Mouse (Mus musculus) embryonic stem cell, embryonic (primary cell): ENCODE measurements around the gene Mitd1.

Experiments used
- CTCF ChIA-PET, 4 experiments: fragments of 300-600 bp in 2 of 4; fragments of 350-600 bp in 2 of 4; sonication (Branson Sonifier 250); formaldehyde crosslinking; loops; one replicate each; lab custom pipeline; 2022; ENCODE audit warnings: inconsistent platforms in 2 of 4; lab: Charles Lee
- POLR2A ChIA-PET, 4 experiments: fragments of 300-600 bp in 2 of 4; fragments of 350-600 bp in 2 of 4; sonication (Branson Sonifier 250); formaldehyde crosslinking; loops; one replicate each; lab custom pipeline; 2022; ENCODE audit warnings: antibody characterized with exemption in 4 of 4, inconsistent platforms in 1 of 4; lab: Charles Lee

Gene Mitd1

GRCm38 (mm10) chr1:37890025-37890652, at the start of gene Mitd1, which contains the start of gene Mrpl30:
Gene Mitd1, minus strand, starts transcription at chr1:37890411.
Gene Mrpl30, plus strand, starts transcription at chr1:37890477.
- CTCF ChIA-PET = interaction anchor here in 2 of 4 experiments (0.7 to 1.0 kb wide), 5 partner anchors 9 to 880 kb away, joined by 3 to 6 read pairs (median 4); no protein-coding TSS in a partner anchor

GRCm38 (mm10) chr1:37931806-37932205, 41.6 kb upstream of the Mitd1 start:
- ChIA-PET CTCF (interaction anchor here (0.6 to 3.8 kb wide), 29 partner anchors 8 to 857 kb away, joined by 3 to 20 read pairs (median 3); no protein-coding TSS in a partner anchor), POLR2A (interaction anchor here in 2 of 4 experiments (0.5 to 2.4 kb wide), 13 partner anchors 9 to 193 kb away, joined by 3 to 8 read pairs (median 3); partner anchors contain the start of gene Txndc9 (in 1 of the 2))

More at GRCm38 (mm10) chr1:37890025-37890652, at the start of gene Mitd1, which contains the start of gene Mrpl30:
- POLR2A ChIA-PET = interaction anchor here (0.7 to 4.1 kb wide), 28 partner anchors 8 to 906 kb away, joined by 3 to 29 read pairs (median 5); partner anchors contain the start of genes Coa5 (in 2 of the 4), Lipt1 (in 2 of the 4), Txndc9 (in 2 of the 4) and Unc50 (in 2 of the 4)

- CTCF ChIA-PET = no interaction called here
- POLR2A ChIA-PET = interaction anchor here in 2 of 4 experiments (1.4 to 2.0 kb wide), 3 partner anchors 36 to 70 kb away, joined by 3 to 7 read pairs (median 4); partner anchors contain the start of genes Mitd1 (in 1 of the 2) and Mrpl30 (in 1 of the 2)
Observed at GRCm38 (mm10) chr1:37925971-37926370, 35.8 kb upstream of the Mitd1 start.

GRCm38 (mm10) chr1:37922536-37922935, 32.3 kb upstream of the Mitd1 start:
- ChIA-PET POLR2A (interaction anchor here in 3 of 4 experiments (0.6 to 2.0 kb wide), 8 partner anchors 9 to 1506 kb away, joined by 3 to 5 read pairs (median 3); partner anchors contain the start of genes Mitd1 (in 1 of the 3), Mrpl30 (in 1 of the 3) and Rev1 (in 1 of the 3)), CTCF (interaction anchor here in 3 of 4 experiments (0.5 to 2.1 kb wide), 5 partner anchors 9 to 73 kb away, joined by 3 to 8 read pairs (median 5); no protein-coding TSS in a partner anchor)

GRCm38 (mm10) chr1:37918096-37918495, 27.9 kb upstream of the Mitd1 start:
- CTCF ChIA-PET = interaction anchor here in 1 of 4 experiments (0.6 kb wide), 1 partner anchor 1024 kb away, joined by 6 read pairs; no protein-coding TSS in a partner anchor
- POLR2A ChIA-PET = no interaction called here

- POLR2A ChIA-PET = no interaction called here
- CTCF ChIA-PET = no interaction called here
Observed at GRCm38 (mm10) chr1:37917666-37918065, 27.5 kb upstream of the Mitd1 start.

GRCm38 (mm10) chr1:37916393-37916792, 26.2 kb upstream of the Mitd1 start, which contains the start of gene Lyg2:
Gene Lyg2, minus strand, starts transcription at chr1:37916493.
- ChIA-PET POLR2A (interaction anchor here in 1 of 4 experiments (0.5 kb wide), 1 partner anchor 33 kb away, joined by 3 read pairs; no protein-coding TSS in a partner anchor), CTCF (interaction anchor here in 1 of 4 experiments (0.6 kb wide), 1 partner anchor 188 kb away, joined by 3 read pairs; no protein-coding TSS in a partner anchor)

- CTCF ChIA-PET = interaction anchor here in 1 of 4 experiments (1.0 kb wide), 1 partner anchor 9 kb away, joined by 4 read pairs; no protein-coding TSS in a partner anchor
- POLR2A ChIA-PET = interaction anchor here in 2 of 4 experiments (0.9 to 1.2 kb wide), 3 partner anchors 48 to 84 kb away, joined by 3 read pairs; no protein-coding TSS in a partner anchor
Observed at GRCm38 (mm10) chr1:37912751-37913150, 22.5 kb upstream of the Mitd1 start.

- ChIA-PET CTCF (interaction anchor here (0.6 to 2.5 kb wide), 31 partner anchors 9 to 884 kb away, joined by 3 to 21 read pairs (median 4); partner anchors contain the start of gene Mrpl30 (in 1 of the 4)), POLR2A (interaction anchor here in 3 of 4 experiments (0.5 to 4.0 kb wide), 5 partner anchors 12 to 164 kb away, joined by 3 to 29 read pairs (median 5); partner anchors contain the start of genes Mitd1 (in 2 of the 3) and Mrpl30 (in 2 of the 3))
Observed at GRCm38 (mm10) chr1:37903178-37903577, 13.0 kb upstream of the Mitd1 start.

GRCm38 (mm10) chr1:37900288-37900687, 10.1 kb upstream of the Mitd1 start:
- ChIA-PET CTCF (interaction anchor here in 3 of 4 experiments (0.7 to 1.4 kb wide), 5 partner anchors 9 to 141 kb away, joined by 3 to 4 read pairs (median 3); no protein-coding TSS in a partner anchor), POLR2A (interaction anchor here in 2 of 4 experiments (1.1 to 4.0 kb wide), 5 partner anchors 9 to 65 kb away, joined by 4 to 29 read pairs (median 4); partner anchors contain the start of genes Mitd1 (in 2 of the 2) and Mrpl30 (in 2 of the 2))

- CTCF ChIA-PET = interaction anchor here in 2 of 4 experiments (0.9 to 1.4 kb wide), 4 partner anchors 8 to 86 kb away, joined by 3 to 5 read pairs (median 4); partner anchors contain the start of genes Mitd1 (in 1 of the 2) and Mrpl30 (in 1 of the 2)
- POLR2A ChIA-PET = interaction anchor here in 3 of 4 experiments (0.6 to 4.0 kb wide), 6 partner anchors 9 to 382 kb away, joined by 4 to 29 read pairs (median 4); partner anchors contain the start of genes Mitd1 (in 2 of the 3) and Mrpl30 (in 2 of the 3)
Observed at GRCm38 (mm10) chr1:37899816-37900215, 9.6 kb upstream of the Mitd1 start.

- CTCF ChIA-PET = interaction anchor here in 2 of 4 experiments (1.3 to 1.5 kb wide), 2 partner anchors 8 to 9 kb away, joined by 3 to 6 read pairs; no protein-coding TSS in a partner anchor
- POLR2A ChIA-PET = interaction anchor here in 1 of 4 experiments (0.7 kb wide), 1 partner anchor 23 kb away, joined by 4 read pairs; the partner anchor contains the start of gene Lipt1
Observed at GRCm38 (mm10) chr1:37894606-37895005, 4.4 kb upstream of the Mitd1 start.

GRCm38 (mm10) chr1:37891400-37891799, 1.2 kb upstream of the Mitd1 start:
- ChIA-PET CTCF (interaction anchor here in 3 of 4 experiments (0.9 to 1.2 kb wide), 5 partner anchors 9 to 94 kb away, joined by 3 to 4 read pairs (median 3); no protein-coding TSS in a partner anchor), POLR2A (interaction anchor here in 3 of 4 experiments (0.9 to 4.1 kb wide), 15 partner anchors 8 to 105 kb away, joined by 4 to 29 read pairs (median 10); partner anchors contain the start of genes Txndc9 (in 2 of the 3), Eif5b (in 1 of the 3), Lipt1 (in 1 of the 3) and Tsga10 (in 1 of the 3))

- POLR2A ChIA-PET = interaction anchor here in 3 of 4 experiments (0.8 to 4.1 kb wide), 13 partner anchors 11 to 1374 kb away, joined by 3 to 29 read pairs (median 5); partner anchors contain the start of genes Lipt1 (in 2 of the 3), Coa5 (in 1 of the 3), Eif5b (in 1 of the 3) and Txndc9 (in 1 of the 3)
- CTCF ChIA-PET = no interaction called here
Observed at GRCm38 (mm10) chr1:37889206-37889605, 1.0 kb downstream of the Mitd1 start.

- ChIA-PET POLR2A (interaction anchor here in 3 of 4 experiments (1.0 to 2.9 kb wide), 6 partner anchors 8 to 47 kb away, joined by 3 to 18 read pairs (median 8); partner anchors contain the start of gene Lipt1 (in 3 of the 3)), CTCF (no interaction called here)
Observed at GRCm38 (mm10) chr1:37884451-37884850, 5.8 kb downstream of the Mitd1 start.

GRCm38 (mm10) chr1:37883411-37883810, 6.8 kb downstream of the Mitd1 start:
- ChIA-PET POLR2A (interaction anchor here in 3 of 4 experiments (0.6 to 2.9 kb wide), 17 partner anchors 8 to 1326 kb away, joined by 3 to 18 read pairs (median 4); partner anchors contain the start of genes Lipt1 (in 2 of the 3) and Lyg2 (in 1 of the 3)), CTCF (interaction anchor here in 1 of 4 experiments (0.6 to 0.7 kb wide), 2 partner anchors 711 to 1561 kb away, joined by 4 to 8 read pairs; no protein-coding TSS in a partner anchor)
